Mouse (Mus musculus) heart, postnatal 0 days (tissue): ENCODE results near the gene Pip4k2a.

Experiments
- CTCF ChIP-seq: IDR thresholded peaks from 2 replicates; pipeline ENCODE4 v1.5.1; 2016; ENCODE audit warnings: antibody characterized with exemption, control low read depth, low read depth
- EP300 ChIP-seq: IDR thresholded peaks from 2 replicates; pipeline ENCODE4 v1.6.1; 2016; ENCODE audit warnings: antibody characterized with exemption, low read depth

- no peak for TF ChIP-seq CTCF
- TF ChIP-seq EP300: no peak
Observed at GRCm38 (mm10) chr2:18833024-18833590, 164.8 kb downstream of the Pip4k2a start.
